Mouse (Mus musculus): ENCODE measurements around the gene Cars2. TPM values are rescaled to one million over a fixed set of nuclear protein-coding genes. Genes with fewer than 3 reads are reported as not detected.

The Cars2 gene
- total and polyA plus RNA-seq, 3 experiments: 62.8 to 63.8 TPM; not detected in 1

GRCm38 (mm10) chr8:11554799-11555719, 4.5 kb upstream of the Cars2 start, which contains the start of gene Ing1 (continued):
- no peak; the same call in 1 of the 2 replicates for TF ChIP-seq ETS1 (IDR thresholded peaks at IDR 0.05; ENCODE audit: low read depth, low read length)
- TF ChIP-seq ZMIZ1 (IDR thresholded peaks at IDR 0.05; ENCODE audit: low read depth, low read length): peak; percentile 94
- TF ChIP-seq EP300 (IDR thresholded peaks at IDR 0.05; ENCODE audit: low read depth in 1 of 2, low read length in 2 of 2): peak; percentile 10 to 37; a peak in 3 of 4 replicates
- no peak for TF ChIP-seq CHD2 (IDR thresholded peaks at IDR 0.05; ENCODE audit: low read length)
- TF ChIP-seq ZKSCAN1 (IDR thresholded peaks at IDR 0.05; ENCODE audit: low read depth, low read length): no peak
- TF ChIP-seq USF2 (IDR thresholded peaks at IDR 0.05; ENCODE audit: borderline replicate concordance in 1 of 2, insufficient read depth in 1 of 2, low read depth in 1 of 2, low read length in 2 of 2): no peak
- no peak for TF ChIP-seq CTCF (IDR thresholded peaks at IDR 0.05 in 2 of 3, conservative IDR thresholded peaks at IDR 0.05 in 1 of 3; ENCODE audit: control insufficient read depth in 1 of 3, insufficient read depth in 1 of 3, low read depth in 2 of 3, low read length in 3 of 3, poor library complexity in 1 of 3, severe bottlenecking in 1 of 3)
- TF ChIP-seq E2F4 (IDR thresholded peaks at IDR 0.05; ENCODE audit: borderline replicate concordance, low read depth, low read length): peak; percentile 84; the same call in 1 of the 2 replicates
- TF ChIP-seq MAX (IDR thresholded peaks at IDR 0.05; ENCODE audit: low read length): 0 out of 2 replicates have a peak, but pooled peaks have one; percentile 35
- TF ChIP-seq RCOR1 (IDR thresholded peaks at IDR 0.05; ENCODE audit: low read depth, low read length): no peak
- TF ChIP-seq HCFC1 (IDR thresholded peaks at IDR 0.05; ENCODE audit: low read depth, low read length): no peak
- peak; percentile 87; the same call in 1 of the 2 replicates for TF ChIP-seq POLR2AphosphoS2 (IDR thresholded peaks at IDR 0.05; ENCODE audit: low read length)

- Histone ChIP-seq H3K36me3 (ENCODE audit: control insufficient read depth in 1 of 2, insufficient read depth in 2 of 2, low read length in 2 of 2) (peaks cover 0 to 13% of the 10 kb centered on the region in 2 experiments; a peak in 2 of 4 replicates), H3K9ac (ENCODE audit: control insufficient read depth, low read depth, low read length, poor library complexity, severe bottlenecking) (no peak overlapping the region), H3K27me3 (ENCODE audit: control insufficient read depth in 1 of 2, insufficient read depth in 2 of 2, low read length in 2 of 2) (no peaks in the 10 kb centered on the region), H3K9me3 (replicated peaks; ENCODE audit: insufficient read depth, low read length) (no peaks in the 10 kb centered on the region), H3K27ac (ENCODE audit: control insufficient read depth, low read depth, low read length) (no peak overlapping the region), H3K79me2 (ENCODE audit: control insufficient read depth, insufficient read depth, low read length, poor library complexity) (peaks cover 18% of the 10 kb centered on the region), H3K4me1 (ENCODE audit: control insufficient read depth in 1 of 2, insufficient read depth in 2 of 2, low read length in 2 of 2) (peaks cover 6 to 14% of the 10 kb centered on the region in 2 experiments), H3K4me3 (ENCODE audit: control insufficient read depth in 1 of 2, insufficient read depth in 1 of 2, low read depth in 2 of 2, low read length in 2 of 2) (no peak overlapping the region)
- DNase-seq (ENCODE audit: low read depth, low spot score): no peak
- TF ChIP-seq MAFK (IDR thresholded peaks at IDR 0.05; ENCODE audit: borderline replicate concordance, low read depth, low read length) (no peak), SMC3 (IDR thresholded peaks at IDR 0.05; ENCODE audit: low read depth, low read length) (no peak), POLR2A (IDR thresholded peaks at IDR 0.05; ENCODE audit: control insufficient read depth in 1 of 2, insufficient read depth in 1 of 2, low read depth in 1 of 2, low read length in 2 of 2, poor library complexity in 1 of 2) (no peak), ZMIZ1 (IDR thresholded peaks at IDR 0.05; ENCODE audit: low read depth, low read length) (no peak), BHLHE40 (IDR thresholded peaks at IDR 0.05; ENCODE audit: borderline replicate concordance, low read depth, low read length) (no peak), MXI1 (IDR thresholded peaks at IDR 0.05; ENCODE audit: low read depth, low read length) (no peak), E2F4 (IDR thresholded peaks at IDR 0.05; ENCODE audit: borderline replicate concordance, low read depth, low read length) (no peak), CHD2 (IDR thresholded peaks at IDR 0.05; ENCODE audit: low read length) (no peak), ETS1 (IDR thresholded peaks at IDR 0.05; ENCODE audit: low read depth, low read length) (no peak), GATA1 (IDR thresholded peaks at IDR 0.05; ENCODE audit: low read depth, low read length) (no peak), ZKSCAN1 (IDR thresholded peaks at IDR 0.05; ENCODE audit: low read depth, low read length) (no peak)
Measured at GRCm38 (mm10) chr8:11552390-11552789, 1.8 kb upstream of the Cars2 start.

All from MEL (cell line).